Mouse (Mus musculus): ENCODE results near the gene Endod1. TPM values are rescaled to one million over a fixed set of nuclear protein-coding genes. Genes with fewer than 3 reads are reported as not detected.

Endod1 gene
- polyA plus RNA-seq, 1 experiment from 2014 or later: 36.7 TPM

- Histone ChIP-seq H3K9me3 (replicated peaks; ENCODE audit: control insufficient read depth, low read length, poor library complexity, severe bottlenecking) (no peaks in the 10 kb centered on the region), H3K4me1 (ENCODE audit: control insufficient read depth, insufficient read depth, low read length) (no peaks in the 10 kb centered on the region), H3K4me3 (ENCODE audit: low read depth, low read length) (no peak overlapping the region), H3K27ac (ENCODE audit: low read length) (no peak overlapping the region), H3K9ac (ENCODE audit: low read depth, low read length) (no peak overlapping the region), H3K27me3 (ENCODE audit: control insufficient read depth, insufficient read depth, low read depth, low read length) (no peaks in the 10 kb centered on the region), H3K36me3 (ENCODE audit: control insufficient read depth, insufficient read depth, low read length) (no peaks in the 10 kb centered on the region), H3K4me2 (ENCODE audit: low read length) (no peak overlapping the region)
- no peak for ATAC-seq
- 89% methylated on average over 3 of the region's 3 CpGs for WGBS
Measured at GRCm38 (mm10) chr9:14396819-14397448, 15.6 kb upstream of the Endod1 start.

GRCm38 (mm10) chr9:14396096-14396495 lies 14.8 kb upstream of the Endod1 start:
- Histone ChIP-seq H3K36me3 (ENCODE audit: control insufficient read depth, insufficient read depth, low read length) (no peaks in the 10 kb centered on the region), H3K4me2 (ENCODE audit: low read length) (no peak overlapping the region), H3K27ac (ENCODE audit: low read length) (no peak overlapping the region), H3K4me3 (ENCODE audit: low read depth, low read length) (no peak overlapping the region), H3K9me3 (replicated peaks; ENCODE audit: control insufficient read depth, low read length, poor library complexity, severe bottlenecking) (no peaks in the 10 kb centered on the region), H3K4me1 (ENCODE audit: control insufficient read depth, insufficient read depth, low read length) (no peaks in the 10 kb centered on the region), H3K27me3 (ENCODE audit: control insufficient read depth, insufficient read depth, low read depth, low read length) (no peaks in the 10 kb centered on the region), H3K9ac (ENCODE audit: low read depth, low read length) (no peak overlapping the region)
- no peak for ATAC-seq
- WGBS: 84% methylated on average over 2 of the region's 2 CpGs

GRCm38 (mm10) chr9:14394956-14395561 lies 13.8 kb upstream of the Endod1 start:
- no peak overlapping the region for H3K27ac ChIP-seq (ENCODE audit: low read length)
- H3K27me3 ChIP-seq (ENCODE audit: control insufficient read depth, insufficient read depth, low read depth, low read length): no peaks in the 10 kb centered on the region
- WGBS: 20% methylated on average over 2 of the region's 2 CpGs
- no peaks in the 10 kb centered on the region for H3K9me3 ChIP-seq (replicated peaks; ENCODE audit: control insufficient read depth, low read length, poor library complexity, severe bottlenecking)
- ATAC-seq: no peak
- H3K4me3 ChIP-seq (ENCODE audit: low read depth, low read length): no peak overlapping the region
- no peak overlapping the region for H3K9ac ChIP-seq (ENCODE audit: low read depth, low read length)
- no peaks in the 10 kb centered on the region for H3K36me3 ChIP-seq (ENCODE audit: control insufficient read depth, insufficient read depth, low read length)
- H3K4me1 ChIP-seq (ENCODE audit: control insufficient read depth, insufficient read depth, low read length): no peaks in the 10 kb centered on the region
- H3K4me2 ChIP-seq (ENCODE audit: low read length): no peak overlapping the region

- H3K4me3 ChIP-seq (ENCODE audit: low read depth, low read length): no peak overlapping the region
- no peaks in the 10 kb centered on the region for H3K36me3 ChIP-seq (ENCODE audit: control insufficient read depth, insufficient read depth, low read length)
- H3K9ac ChIP-seq (ENCODE audit: low read depth, low read length): no peak overlapping the region
- 84% methylated on average over 3 of the region's 3 CpGs for WGBS
- no peak overlapping the region for H3K4me2 ChIP-seq (ENCODE audit: low read length)
- H3K27me3 ChIP-seq (ENCODE audit: control insufficient read depth, insufficient read depth, low read depth, low read length): no peaks in the 10 kb centered on the region
- H3K9me3 ChIP-seq (replicated peaks; ENCODE audit: control insufficient read depth, low read length, poor library complexity, severe bottlenecking): no peaks in the 10 kb centered on the region
- H3K4me1 ChIP-seq (ENCODE audit: control insufficient read depth, insufficient read depth, low read length): no peaks in the 10 kb centered on the region
- ATAC-seq: no peak
- no peak overlapping the region for H3K27ac ChIP-seq (ENCODE audit: low read length)
Measured at GRCm38 (mm10) chr9:14391841-14392318, 10.6 kb upstream of the Endod1 start.

GRCm38 (mm10) chr9:14391286-14391685 lies 10.0 kb upstream of the Endod1 start:
- no peaks in the 10 kb centered on the region for H3K27me3 ChIP-seq (ENCODE audit: control insufficient read depth, insufficient read depth, low read depth, low read length)
- H3K36me3 ChIP-seq (ENCODE audit: control insufficient read depth, insufficient read depth, low read length): no peaks in the 10 kb centered on the region
- H3K27ac ChIP-seq (ENCODE audit: low read length): no peak overlapping the region
- no peaks in the 10 kb centered on the region for H3K4me1 ChIP-seq (ENCODE audit: control insufficient read depth, insufficient read depth, low read length)
- no peaks in the 10 kb centered on the region for H3K9me3 ChIP-seq (replicated peaks; ENCODE audit: control insufficient read depth, low read length, poor library complexity, severe bottlenecking)
- no peak overlapping the region for H3K4me2 ChIP-seq (ENCODE audit: low read length)
- no peak overlapping the region for H3K4me3 ChIP-seq (ENCODE audit: low read depth, low read length)
- 83% methylated on average over 9 of the region's 9 CpGs for WGBS
- ATAC-seq: no peak
- no peak overlapping the region for H3K9ac ChIP-seq (ENCODE audit: low read depth, low read length)

GRCm38 (mm10) chr9:14390278-14390677 lies 9.0 kb upstream of the Endod1 start:
- Histone ChIP-seq H3K27ac (ENCODE audit: low read length) (no peak overlapping the region), H3K9me3 (replicated peaks; ENCODE audit: control insufficient read depth, low read length, poor library complexity, severe bottlenecking) (no peaks in the 10 kb centered on the region), H3K27me3 (ENCODE audit: control insufficient read depth, insufficient read depth, low read depth, low read length) (no peaks in the 10 kb centered on the region), H3K4me2 (ENCODE audit: low read length) (no peak overlapping the region), H3K4me3 (ENCODE audit: low read depth, low read length) (no peak overlapping the region), H3K4me1 (ENCODE audit: control insufficient read depth, insufficient read depth, low read length) (no peaks in the 10 kb centered on the region), H3K36me3 (ENCODE audit: control insufficient read depth, insufficient read depth, low read length) (no peaks in the 10 kb centered on the region), H3K9ac (ENCODE audit: low read depth, low read length) (no peak overlapping the region)
- ATAC-seq: no peak
- 96% methylated on average over 1 of the region's 1 CpGs for WGBS

- 60% methylated on average over 4 of the region's 4 CpGs for WGBS
- no peaks in the 10 kb centered on the region for H3K4me1 ChIP-seq (ENCODE audit: control insufficient read depth, insufficient read depth, low read length)
- no peak for ATAC-seq
Measured at GRCm38 (mm10) chr9:14389050-14389621, 7.8 kb upstream of the Endod1 start.

GRCm38 (mm10) chr9:14388001-14388400 lies 6.7 kb upstream of the Endod1 start:
- H3K36me3 ChIP-seq (ENCODE audit: control insufficient read depth, insufficient read depth, low read length): no peaks in the 10 kb centered on the region
- H3K4me1 ChIP-seq (ENCODE audit: control insufficient read depth, insufficient read depth, low read length): no peaks in the 10 kb centered on the region
- no peak for ATAC-seq
- H3K27me3 ChIP-seq (ENCODE audit: control insufficient read depth, insufficient read depth, low read depth, low read length): no peaks in the 10 kb centered on the region
- no peak overlapping the region for H3K4me2 ChIP-seq (ENCODE audit: low read length)
- no peaks in the 10 kb centered on the region for H3K9me3 ChIP-seq (replicated peaks; ENCODE audit: control insufficient read depth, low read length, poor library complexity, severe bottlenecking)
- no peak overlapping the region for H3K9ac ChIP-seq (ENCODE audit: low read depth, low read length)
- H3K4me3 ChIP-seq (ENCODE audit: low read depth, low read length): no peak overlapping the region
- whole genome bisulfite sequencing: 95% methylated on average over 1 of the region's 1 CpGs
- no peak overlapping the region for H3K27ac ChIP-seq (ENCODE audit: low read length)

More at GRCm38 (mm10) chr9:14389050-14389621, 7.8 kb upstream of the Endod1 start:
- no peaks in the 10 kb centered on the region for H3K36me3 ChIP-seq (ENCODE audit: control insufficient read depth, insufficient read depth, low read length)
- no peak overlapping the region for H3K4me3 ChIP-seq (ENCODE audit: low read depth, low read length)
- no peaks in the 10 kb centered on the region for H3K27me3 ChIP-seq (ENCODE audit: control insufficient read depth, insufficient read depth, low read depth, low read length)
- no peak overlapping the region for H3K27ac ChIP-seq (ENCODE audit: low read length)
- no peak overlapping the region for H3K9ac ChIP-seq (ENCODE audit: low read depth, low read length)
- H3K4me2 ChIP-seq (ENCODE audit: low read length): no peak overlapping the region
- H3K9me3 ChIP-seq (replicated peaks; ENCODE audit: control insufficient read depth, low read length, poor library complexity, severe bottlenecking): no peaks in the 10 kb centered on the region

- no peak overlapping the region for H3K27ac ChIP-seq (ENCODE audit: low read length)
- WGBS: 86% methylated on average over 8 of the region's 9 CpGs
Measured at GRCm38 (mm10) chr9:14386831-14387230, 5.5 kb upstream of the Endod1 start.

More at GRCm38 (mm10) chr9:14386831-14387230, 5.5 kb upstream of the Endod1 start:
- Histone ChIP-seq H3K36me3 (ENCODE audit: control insufficient read depth, insufficient read depth, low read length) (no peaks in the 10 kb centered on the region), H3K4me1 (ENCODE audit: control insufficient read depth, insufficient read depth, low read length) (peaks cover 4% of the 10 kb centered on the region), H3K27me3 (ENCODE audit: control insufficient read depth, insufficient read depth, low read depth, low read length) (no peaks in the 10 kb centered on the region), H3K9ac (ENCODE audit: low read depth, low read length) (no peak overlapping the region), H3K4me3 (ENCODE audit: low read depth, low read length) (no peak overlapping the region), H3K9me3 (replicated peaks; ENCODE audit: control insufficient read depth, low read length, poor library complexity, severe bottlenecking) (no peaks in the 10 kb centered on the region), H3K4me2 (ENCODE audit: low read length) (no peak overlapping the region)
- ATAC-seq: no peak
